Mouse (Mus musculus) intestine, embryonic 16.5 days (tissue): ENCODE measurements at regions not wholly inside any gene's neighbourhood (a gene's known extent, or its start where the extent isn't known, plus 50 kb on each side); places are given as distances from the start of the nearest gene placed in this dataset.

Source experiments
- ATAC-seq: fragments of 200-750 bp; cut with Nextera tagmentation; 2 replicates; pipeline ENCODE4 v1.8.0; 2017; ENCODE audit warnings: moderate TSS enrichment, moderate library complexity
- H3K27ac ChIP-seq: fragments of 300-500 bp; sonication (generic); 2 replicates; pipeline ENCODE4 v1.5.1; 2014; ENCODE audit warnings: mild to moderate bottlenecking, low read length
- H3K27me3 ChIP-seq: fragments of 300-500 bp; sonication (generic); replicated peaks from 2 replicates; pipeline ENCODE4 v1.6.1; 2014; ENCODE audit warnings: low read length, control low read depth, mixed read lengths; ENCODE audit not compliant: control insufficient read depth, insufficient read depth
- H3K36me3 ChIP-seq: fragments of 300-500 bp; sonication (generic); 2 replicates; pipeline ENCODE4 v1.6.1; 2014; ENCODE audit warnings: low read length, control low read depth; ENCODE audit not compliant: control insufficient read depth, insufficient read depth
- H3K4me1 ChIP-seq: fragments of 300-500 bp; sonication (generic); 2 replicates; pipeline ENCODE4 v1.6.1; 2014; ENCODE audit warnings: low read length, control low read depth, mixed read lengths; ENCODE audit not compliant: control insufficient read depth, insufficient read depth
- H3K4me2 ChIP-seq: fragments of 300-500 bp; sonication (generic); 2 replicates; pipeline ENCODE4 v1.6.1; 2014; ENCODE audit warnings: low read depth, low read length, control low read depth
- H3K4me3 ChIP-seq: fragments of 300-500 bp; sonication (generic); 2 replicates; pipeline ENCODE4 v1.5.1; 2014; ENCODE audit warnings: mild to moderate bottlenecking, low read length
- H3K9ac ChIP-seq: fragments of 300-500 bp; sonication (generic); 2 replicates; pipeline ENCODE4 v1.6.1; 2014; ENCODE audit warnings: low read depth, low read length
- H3K9me3 ChIP-seq: fragments of 300-500 bp; sonication (generic); 2 replicates; pipeline ENCODE4 v1.6.1; 2016; ENCODE audit warnings: low read length, control low read depth; ENCODE audit not compliant: control insufficient read depth
- WGBS: fragments of 180-500 bp; shearing (Covaris S2); extraction: QIAGEN DNeasy Blood & Tissue Kit; methylation state at CpG from one replicate; pipeline ENCODE4 v1.1.7; 2014; 5-methylcytosine and 5-hydroxymethylcytosine counted together

DNA sequence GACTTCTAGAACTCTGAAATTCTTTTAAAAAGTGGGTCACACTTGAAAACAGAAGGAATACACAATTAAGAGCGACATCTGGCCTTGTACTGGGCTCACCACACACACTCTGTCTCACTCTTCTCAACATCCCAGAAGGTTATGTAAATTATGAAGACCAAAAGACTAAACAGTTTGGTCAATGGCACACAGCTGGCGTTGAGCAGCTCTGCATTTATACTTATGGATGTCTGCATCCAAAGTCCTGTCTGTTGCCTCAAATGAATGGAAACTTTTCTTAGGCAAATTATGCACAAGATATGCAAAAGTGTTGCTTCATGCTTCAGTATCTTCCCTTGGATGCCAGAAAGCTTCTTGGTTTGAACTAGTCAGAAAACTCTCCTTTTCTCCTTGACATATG lies 323.5 kb downstream of the Ppp3ca start:
- Histone ChIP-seq H3K4me2 (no peak overlapping the region), H3K27ac (no peak overlapping the region), H3K36me3 (no peaks in the 10 kb centered on the region), H3K9ac (no peak overlapping the region), H3K4me1 (no peaks in the 10 kb centered on the region), H3K9me3 (no peaks in the 10 kb centered on the region), H3K4me3 (no peak overlapping the region), H3K27me3 (0 out of 2 replicates have a peak, but pooled peaks cover 2% of the 10 kb centered on the region)
- 54% methylated on average over 2 of the region's 2 CpGs for WGBS
- no peak for ATAC-seq

DNA sequence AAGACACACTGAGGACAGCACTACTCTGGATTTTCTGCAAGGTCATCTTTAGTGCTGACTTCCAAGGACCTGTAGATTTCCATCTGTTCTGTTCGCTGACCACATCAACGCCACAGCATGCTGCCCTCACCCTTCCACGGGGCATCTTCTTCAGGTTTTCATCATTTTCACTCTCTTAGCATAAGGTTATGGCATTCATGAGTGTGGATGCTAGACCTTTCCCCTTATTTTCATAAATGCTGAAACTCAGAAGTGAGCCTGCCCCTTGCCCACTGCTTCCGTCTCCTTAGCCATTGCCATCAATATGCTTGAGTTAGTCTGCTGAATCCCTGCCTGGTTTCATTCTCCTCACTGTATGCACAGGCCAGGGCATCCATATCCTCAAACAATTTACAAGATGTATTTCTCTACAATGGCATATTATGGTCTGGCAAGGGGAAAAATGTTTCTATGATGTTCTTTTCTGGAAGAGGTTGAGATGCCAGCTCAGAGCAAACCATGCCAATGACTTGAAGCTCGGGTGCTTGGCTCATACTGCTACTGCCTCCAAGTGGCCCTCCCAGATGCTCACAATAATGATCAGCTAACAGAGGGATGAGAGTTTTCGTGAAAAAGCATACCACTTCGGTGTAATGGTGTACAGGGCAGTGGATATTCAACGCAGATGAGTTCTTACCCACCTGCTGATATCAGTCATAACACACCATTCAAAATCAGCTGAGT lies 324.6 kb downstream of the Ppp3ca start:
- H3K9me3 ChIP-seq = no peaks in the 10 kb centered on the region
- 0 out of 2 replicates have a peak, but pooled peaks cover 2% of the 10 kb centered on the region for H3K27me3 ChIP-seq
- H3K4me1 ChIP-seq = no peaks in the 10 kb centered on the region
- no peak overlapping the region for H3K9ac ChIP-seq
- H3K36me3 ChIP-seq = no peaks in the 10 kb centered on the region
- 89% methylated on average over 8 of the region's 8 CpGs for WGBS
- no peak overlapping the region for H3K4me3 ChIP-seq
- no peak overlapping the region for H3K4me2 ChIP-seq
- no peak for ATAC-seq
- H3K27ac ChIP-seq = no peak overlapping the region

DNA sequence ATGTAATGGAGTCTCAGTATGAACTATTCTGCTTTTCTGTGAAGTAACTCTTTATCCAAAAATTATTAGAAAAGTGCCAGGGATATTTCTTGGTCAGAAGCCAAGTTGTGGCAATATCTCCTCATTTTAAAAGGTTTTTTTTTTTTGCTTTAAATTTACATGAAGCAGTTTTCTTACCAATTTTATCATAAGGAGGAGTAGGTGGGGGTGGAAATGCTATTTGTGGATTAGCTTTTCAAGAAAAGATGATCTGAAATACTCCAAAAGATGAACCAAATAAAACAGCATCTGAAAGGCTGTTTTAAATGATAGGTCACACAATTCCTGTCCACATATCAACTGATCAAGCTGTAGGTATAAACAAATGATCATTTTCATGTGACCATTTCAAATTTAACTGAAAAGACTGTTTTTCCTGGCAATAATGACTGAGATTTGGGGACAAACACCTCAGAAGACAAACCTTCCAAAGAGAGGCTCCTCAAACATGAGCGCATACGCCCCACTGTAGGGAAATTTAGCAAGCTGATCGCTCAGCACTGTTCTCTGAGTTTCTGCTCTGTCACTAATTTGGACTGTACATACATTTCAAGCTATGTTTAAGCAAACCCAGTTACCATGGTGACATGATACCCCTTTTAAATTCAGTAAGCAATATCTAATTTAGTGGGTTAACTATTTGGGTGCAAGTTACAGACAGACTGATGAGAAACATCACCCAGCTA lies 325.8 kb downstream of the Ppp3ca start:
- H3K27me3 ChIP-seq = 0 out of 2 replicates have a peak, but pooled peaks cover 2% of the 10 kb centered on the region
- ATAC-seq = no peak
- H3K4me2 ChIP-seq = no peak overlapping the region
- no peak overlapping the region for H3K9ac ChIP-seq
- H3K27ac ChIP-seq = no peak overlapping the region
- 94% methylated on average over 3 of the region's 3 CpGs for WGBS
- no peaks in the 10 kb centered on the region for H3K36me3 ChIP-seq
- H3K4me1 ChIP-seq = no peaks in the 10 kb centered on the region
- no peaks in the 10 kb centered on the region for H3K9me3 ChIP-seq
- no peak overlapping the region for H3K4me3 ChIP-seq

DNA sequence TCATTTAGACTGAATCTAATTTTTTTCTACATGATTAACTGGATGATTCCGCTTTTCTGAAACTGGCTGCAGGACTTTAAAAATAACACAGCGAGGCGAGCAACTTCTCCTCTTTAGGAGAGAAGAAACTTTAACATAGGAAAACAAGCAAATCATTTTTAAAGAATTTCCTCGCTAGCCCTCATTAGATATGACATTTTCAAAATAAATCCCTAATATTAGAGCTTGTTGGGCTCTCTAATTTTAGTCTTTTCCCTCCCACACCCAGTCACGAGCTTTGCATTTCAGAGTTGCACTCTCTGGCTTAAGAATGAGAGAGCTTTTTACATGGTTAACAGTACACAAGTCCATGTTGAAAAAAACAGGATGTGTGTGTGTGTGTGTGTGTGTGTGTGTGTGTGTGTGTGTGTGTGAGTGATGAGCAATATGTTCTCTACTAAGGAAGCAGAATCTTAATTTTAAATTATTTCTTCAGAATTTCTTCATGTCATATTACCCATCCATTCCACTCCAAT lies 326.5 kb downstream of the Ppp3ca start:
- 76% methylated on average over 5 of the region's 5 CpGs for WGBS

DNA sequence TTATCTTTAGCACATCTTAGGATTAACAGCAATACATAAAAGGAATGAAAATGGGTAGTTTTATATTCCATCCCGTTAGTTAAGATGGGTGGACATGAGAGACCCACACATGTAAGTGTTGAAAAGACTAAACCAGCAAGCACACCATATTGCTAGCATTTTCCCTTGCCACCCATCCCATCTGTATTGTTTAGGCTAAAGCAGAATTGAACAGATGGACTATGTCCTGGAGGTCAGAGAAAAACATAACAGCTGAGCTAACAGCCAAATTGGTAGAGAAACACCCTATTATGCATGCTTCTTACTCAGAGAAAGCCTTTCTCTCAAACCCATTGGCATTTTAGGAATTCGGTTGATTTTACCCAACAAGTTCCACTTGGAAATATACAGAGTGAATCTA lies 329.3 kb upstream of the Emcn start:
- H3K9me3 ChIP-seq = no peaks in the 10 kb centered on the region
- no peak overlapping the region for H3K9ac ChIP-seq
- H3K4me3 ChIP-seq = no peak overlapping the region
- WGBS = 63% methylated on average over 2 of the region's 2 CpGs
- no peak overlapping the region for H3K27ac ChIP-seq
- no peaks in the 10 kb centered on the region for H3K36me3 ChIP-seq
- H3K4me1 ChIP-seq = no peaks in the 10 kb centered on the region
- H3K4me2 ChIP-seq = no peak overlapping the region
- no peaks in the 10 kb centered on the region for H3K27me3 ChIP-seq
- no peak for ATAC-seq

More for the DNA sequence above, 326.5 kb downstream of the Ppp3ca start:
- no peaks in the 10 kb centered on the region for H3K9me3 ChIP-seq
- H3K4me2 ChIP-seq = no peak overlapping the region
- 0 out of 2 replicates have a peak, but pooled peaks cover 2% of the 10 kb centered on the region for H3K27me3 ChIP-seq
- no peaks in the 10 kb centered on the region for H3K4me1 ChIP-seq
- no peak overlapping the region for H3K27ac ChIP-seq
- H3K36me3 ChIP-seq = no peaks in the 10 kb centered on the region
- H3K4me3 ChIP-seq = no peak overlapping the region
- no peak overlapping the region for H3K9ac ChIP-seq
- no peak for ATAC-seq

DNA sequence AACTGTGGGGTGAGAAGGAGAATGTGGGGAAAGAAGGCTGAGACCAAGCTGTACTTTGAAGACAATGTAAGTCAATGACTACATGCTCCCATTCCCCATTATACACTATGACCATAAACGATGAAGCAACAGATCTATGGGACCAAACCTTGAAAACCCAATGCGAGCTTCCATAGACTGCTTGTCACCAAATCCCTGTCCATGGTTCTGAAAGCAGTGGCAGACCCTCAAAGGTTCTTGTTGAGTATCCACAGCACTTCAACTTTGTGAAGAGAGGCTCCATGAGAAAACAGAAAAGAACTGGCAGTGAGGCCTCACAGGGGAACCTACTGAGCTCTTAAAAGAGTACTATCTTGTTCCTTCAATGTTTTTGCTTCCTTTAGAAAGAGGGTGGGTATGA lies 326.2 kb upstream of the Emcn start:
- 53% methylated on average over 2 of the region's 2 CpGs for WGBS
- Histone ChIP-seq H3K27ac (no peak overlapping the region), H3K9ac (no peak overlapping the region), H3K9me3 (no peaks in the 10 kb centered on the region), H3K27me3 (no peaks in the 10 kb centered on the region), H3K4me3 (no peak overlapping the region), H3K36me3 (no peaks in the 10 kb centered on the region), H3K4me1 (no peaks in the 10 kb centered on the region), H3K4me2 (no peak overlapping the region)
- ATAC-seq = no peak

DNA sequence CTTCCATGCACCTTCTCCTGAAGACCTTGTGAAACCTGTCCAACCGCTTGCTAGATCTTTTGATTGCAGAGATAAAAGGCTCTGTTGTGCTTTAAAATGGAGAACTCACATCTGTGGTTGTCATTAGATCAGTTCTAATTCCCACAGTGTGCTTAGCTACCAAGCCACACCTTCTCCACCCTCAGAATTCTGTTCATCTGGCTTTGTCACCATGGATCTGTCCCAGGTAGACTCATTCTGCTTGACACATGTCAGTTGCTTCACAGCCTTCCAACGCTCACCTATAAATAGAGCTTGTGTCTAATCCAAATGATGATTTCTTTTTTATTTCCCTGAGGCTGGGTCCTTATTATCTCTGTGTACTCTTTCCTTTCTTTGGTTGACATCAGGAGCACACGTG lies 325.7 kb upstream of the Emcn start:
- Histone ChIP-seq H3K9me3 (no peaks in the 10 kb centered on the region), H3K36me3 (no peaks in the 10 kb centered on the region), H3K27me3 (no peaks in the 10 kb centered on the region), H3K4me2 (no peak overlapping the region), H3K4me3 (no peak overlapping the region), H3K4me1 (no peaks in the 10 kb centered on the region), H3K27ac (no peak overlapping the region), H3K9ac (no peak overlapping the region)
- 78% methylated on average over 3 of the region's 3 CpGs for WGBS
- ATAC-seq = no peak

DNA sequence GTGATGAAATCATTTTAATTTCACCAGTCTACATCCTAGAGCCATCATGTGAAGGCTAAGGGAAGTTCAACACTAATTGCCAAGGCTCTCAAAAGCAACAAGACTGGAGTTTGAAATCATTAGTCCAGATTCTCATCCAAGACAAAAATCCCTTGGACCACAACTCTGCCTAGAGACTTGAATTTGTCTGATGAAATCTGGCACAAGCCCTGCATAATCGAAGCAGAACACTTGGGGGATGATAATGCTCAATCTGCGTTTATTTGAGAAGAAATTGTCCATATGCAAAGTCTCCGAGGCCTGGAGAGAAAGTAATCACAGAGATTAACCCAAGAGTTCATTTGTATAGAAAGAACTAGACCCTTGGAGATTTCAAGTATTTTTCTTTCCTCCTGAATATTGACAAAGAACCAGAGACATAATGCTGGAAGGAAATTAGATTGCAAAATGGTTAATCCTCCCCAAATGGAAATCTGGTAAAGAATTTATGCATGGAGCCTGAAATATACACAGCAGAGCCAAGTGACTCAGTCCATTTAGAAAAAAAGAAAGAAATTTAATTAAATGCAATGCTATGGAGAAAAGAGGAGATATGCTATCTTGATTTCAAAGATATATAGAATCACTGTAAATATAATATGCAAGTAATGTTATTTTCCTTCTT lies 320.8 kb upstream of the Emcn start:
- H3K4me2 ChIP-seq = no peak overlapping the region
- no peaks in the 10 kb centered on the region for H3K27me3 ChIP-seq
- no peaks in the 10 kb centered on the region for H3K4me1 ChIP-seq
- H3K27ac ChIP-seq = no peak overlapping the region
- WGBS = 66% methylated on average over 3 of the region's 3 CpGs
- no peaks in the 10 kb centered on the region for H3K9me3 ChIP-seq
- no peak overlapping the region for H3K4me3 ChIP-seq
- H3K9ac ChIP-seq = no peak overlapping the region
- no peaks in the 10 kb centered on the region for H3K36me3 ChIP-seq
- no peak for ATAC-seq

DNA sequence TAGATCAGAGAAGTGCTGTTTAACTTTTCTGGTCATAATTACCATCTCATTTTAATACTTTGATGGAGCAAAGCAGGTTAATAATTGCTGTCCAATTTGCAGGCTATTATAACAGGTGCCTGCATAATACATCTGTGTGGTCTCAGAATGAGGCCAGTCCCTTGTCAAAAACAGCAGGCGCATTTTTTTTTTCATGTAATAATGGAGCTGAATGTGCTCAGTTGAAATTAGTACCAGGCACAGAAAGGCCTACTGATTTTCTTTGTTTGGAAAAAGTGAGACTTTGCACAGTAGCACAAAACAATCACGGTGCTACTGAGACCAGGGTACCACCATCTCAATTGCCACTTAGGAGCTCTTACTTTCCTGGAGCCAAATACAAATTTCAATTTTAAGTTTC lies 311.3 kb upstream of the Emcn start:
- Histone ChIP-seq H3K4me1 (no peaks in the 10 kb centered on the region), H3K9me3 (no peaks in the 10 kb centered on the region), H3K4me2 (no peak overlapping the region), H3K27ac (no peak overlapping the region), H3K9ac (no peak overlapping the region), H3K4me3 (no peak overlapping the region), H3K27me3 (no peaks in the 10 kb centered on the region), H3K36me3 (no peaks in the 10 kb centered on the region)
- WGBS = 85% methylated on average over 2 of the region's 2 CpGs
- ATAC-seq = no peak
